Mouse (Mus musculus): ENCODE results near the gene Wipi1.

DNA sequence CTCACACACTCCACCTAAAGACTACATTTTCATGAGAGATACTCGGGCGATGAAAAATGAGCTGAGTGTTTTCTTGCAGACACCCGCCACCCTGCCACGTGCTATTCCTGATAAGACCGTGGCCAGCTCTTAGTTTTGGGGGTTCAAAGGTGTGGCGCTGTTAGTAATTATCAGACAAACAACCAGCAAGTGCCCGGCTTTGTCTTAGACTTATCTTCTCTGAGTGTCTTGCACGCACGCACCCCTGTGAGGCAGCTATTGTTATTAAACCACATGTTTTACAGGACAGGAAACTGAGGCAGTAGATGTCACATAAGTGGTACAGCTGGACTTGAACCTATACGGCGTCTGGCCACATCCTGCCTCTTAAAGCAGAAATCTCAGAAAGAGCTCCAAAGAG, 54.3 kb downstream of the Wipi1 start:
- no peak for TF ChIP-seq POLR2A (IDR thresholded peaks at IDR 0.05; ENCODE audit: insufficient read length, low read depth)
- TF ChIP-seq POLR2AphosphoS2 (IDR thresholded peaks at IDR 0.05; ENCODE audit: insufficient read length, low read depth) = no peak
